Mouse (Mus musculus): Measurements from ENCODE around the gene Asic2. TPM values are rescaled to one million over a fixed set of nuclear protein-coding genes. Genes with fewer than 3 reads are reported as not detected.

Asic2 gene
- polyA plus RNA-seq, 1 experiment from 2014 or later, result 16.2 TPM

GRCm38 (mm10) chr11:81780596-81780995 is 187.7 kb downstream of the Asic2 start:
- no peaks in the 10 kb centered on the region for H3K36me3 ChIP-seq (ENCODE audit: control insufficient read depth, insufficient read depth, low read length)
- H3K4me1 ChIP-seq (ENCODE audit: control insufficient read depth, insufficient read depth, low read length), result no peaks in the 10 kb centered on the region
- H3K4me3 ChIP-seq (ENCODE audit: low read depth, low read length), result no peak overlapping the region
- no peaks in the 10 kb centered on the region for H3K9me3 ChIP-seq (replicated peaks; ENCODE audit: control insufficient read depth, low read length, poor library complexity, severe bottlenecking)
- ATAC-seq, result no peak
- H3K4me2 ChIP-seq (ENCODE audit: low read length), result no peak overlapping the region
- H3K27me3 ChIP-seq (ENCODE audit: control insufficient read depth, insufficient read depth, low read depth, low read length), result no peaks in the 10 kb centered on the region
- H3K27ac ChIP-seq (ENCODE audit: low read length), result no peak overlapping the region
- 89% methylated on average over 2 of the region's 2 CpGs for WGBS
- H3K9ac ChIP-seq (ENCODE audit: low read depth, low read length), result no peak overlapping the region

GRCm38 (mm10) chr11:81779881-81780280 is 188.4 kb downstream of the Asic2 start:
- ATAC-seq, result no peak
- H3K36me3 ChIP-seq (ENCODE audit: control insufficient read depth, insufficient read depth, low read length), result no peaks in the 10 kb centered on the region
- no peak overlapping the region for H3K9ac ChIP-seq (ENCODE audit: low read depth, low read length)
- no peaks in the 10 kb centered on the region for H3K27me3 ChIP-seq (ENCODE audit: control insufficient read depth, insufficient read depth, low read depth, low read length)
- H3K4me1 ChIP-seq (ENCODE audit: control insufficient read depth, insufficient read depth, low read length), result no peaks in the 10 kb centered on the region
- H3K9me3 ChIP-seq (replicated peaks; ENCODE audit: control insufficient read depth, low read length, poor library complexity, severe bottlenecking), result no peaks in the 10 kb centered on the region
- 80% methylated on average over 7 of the region's 7 CpGs for WGBS
- no peak overlapping the region for H3K4me2 ChIP-seq (ENCODE audit: low read length)
- H3K4me3 ChIP-seq (ENCODE audit: low read depth, low read length), result no peak overlapping the region
- H3K27ac ChIP-seq (ENCODE audit: low read length), result no peak overlapping the region

GRCm38 (mm10) chr11:81771195-81771895 is 196.9 kb downstream of the Asic2 start:
- peaks cover 4% of the 10 kb centered on the region; the same call in 1 of the 2 replicates for H3K4me1 ChIP-seq (ENCODE audit: control insufficient read depth, insufficient read depth, low read length)
- no peak overlapping the region for H3K4me3 ChIP-seq (ENCODE audit: low read depth, low read length)
- no peaks in the 10 kb centered on the region for H3K9me3 ChIP-seq (replicated peaks; ENCODE audit: control insufficient read depth, low read length, poor library complexity, severe bottlenecking)
- 7% methylated on average over 7 of the region's 7 CpGs for WGBS
- no peak overlapping the region for H3K9ac ChIP-seq (ENCODE audit: low read depth, low read length)
- H3K27me3 ChIP-seq (ENCODE audit: control insufficient read depth, insufficient read depth, low read depth, low read length), result no peaks in the 10 kb centered on the region
- H3K36me3 ChIP-seq (ENCODE audit: control insufficient read depth, insufficient read depth, low read length), result no peaks in the 10 kb centered on the region
- H3K27ac ChIP-seq (ENCODE audit: low read length), result no peak overlapping the region
- 0 out of 2 replicates have a peak, but pooled peaks have one; percentile 36 for ATAC-seq
- no peak overlapping the region for H3K4me2 ChIP-seq (ENCODE audit: low read length)

GRCm38 (mm10) chr11:81769691-81770260 is 198.5 kb downstream of the Asic2 start:
- WGBS, result 77% methylated on average over 5 of the region's 5 CpGs

GRCm38 (mm10) chr11:81768305-81768704 is 200.0 kb downstream of the Asic2 start:
- Histone ChIP-seq H3K27ac (ENCODE audit: low read length) (no peak overlapping the region), H3K4me2 (ENCODE audit: low read length) (no peak overlapping the region), H3K4me3 (ENCODE audit: low read depth, low read length) (no peak overlapping the region), H3K9me3 (replicated peaks; ENCODE audit: control insufficient read depth, low read length, poor library complexity, severe bottlenecking) (no peaks in the 10 kb centered on the region), H3K27me3 (ENCODE audit: control insufficient read depth, insufficient read depth, low read depth, low read length) (no peaks in the 10 kb centered on the region), H3K4me1 (ENCODE audit: control insufficient read depth, insufficient read depth, low read length) (peaks cover 4% of the 10 kb centered on the region), H3K9ac (ENCODE audit: low read depth, low read length) (no peak overlapping the region), H3K36me3 (ENCODE audit: control insufficient read depth, insufficient read depth, low read length) (no peaks in the 10 kb centered on the region)
- WGBS, result 95% methylated on average over 2 of the region's 2 CpGs
- ATAC-seq, result no peak

More at GRCm38 (mm10) chr11:81769691-81770260, 198.5 kb downstream of the Asic2 start:
- Histone ChIP-seq H3K4me2 (ENCODE audit: low read length) (no peak overlapping the region), H3K36me3 (ENCODE audit: control insufficient read depth, insufficient read depth, low read length) (no peaks in the 10 kb centered on the region), H3K9me3 (replicated peaks; ENCODE audit: control insufficient read depth, low read length, poor library complexity, severe bottlenecking) (no peaks in the 10 kb centered on the region), H3K9ac (ENCODE audit: low read depth, low read length) (no peak overlapping the region), H3K4me3 (ENCODE audit: low read depth, low read length) (no peak overlapping the region), H3K4me1 (ENCODE audit: control insufficient read depth, insufficient read depth, low read length) (peaks cover 4% of the 10 kb centered on the region; the same call in 1 of the 2 replicates), H3K27ac (ENCODE audit: low read length) (no peak overlapping the region), H3K27me3 (ENCODE audit: control insufficient read depth, insufficient read depth, low read depth, low read length) (no peaks in the 10 kb centered on the region)
- no peak for ATAC-seq

- peak; percentile 85 for ATAC-seq
- Histone ChIP-seq H3K27me3 (ENCODE audit: control insufficient read depth, insufficient read depth, low read depth, low read length) (no peaks in the 10 kb centered on the region), H3K4me1 (ENCODE audit: control insufficient read depth, insufficient read depth, low read length) (peaks cover 4% of the 10 kb centered on the region), H3K4me2 (ENCODE audit: low read length) (no peak overlapping the region), H3K27ac (ENCODE audit: low read length) (no peak overlapping the region), H3K9me3 (replicated peaks; ENCODE audit: control insufficient read depth, low read length, poor library complexity, severe bottlenecking) (no peaks in the 10 kb centered on the region), H3K9ac (ENCODE audit: low read depth, low read length) (no peak overlapping the region), H3K36me3 (ENCODE audit: control insufficient read depth, insufficient read depth, low read length) (no peaks in the 10 kb centered on the region), H3K4me3 (ENCODE audit: low read depth, low read length) (no peak overlapping the region)
- 62% methylated on average over 1 of the region's 1 CpGs for WGBS
Observed at GRCm38 (mm10) chr11:81767781-81768180, 200.5 kb downstream of the Asic2 start.

- Histone ChIP-seq H3K27ac (ENCODE audit: low read length) (no peak overlapping the region), H3K4me2 (ENCODE audit: low read length) (no peak overlapping the region), H3K4me3 (ENCODE audit: low read depth, low read length) (no peak overlapping the region), H3K36me3 (ENCODE audit: control insufficient read depth, insufficient read depth, low read length) (no peaks in the 10 kb centered on the region), H3K9ac (ENCODE audit: low read depth, low read length) (no peak overlapping the region), H3K27me3 (ENCODE audit: control insufficient read depth, insufficient read depth, low read depth, low read length) (no peaks in the 10 kb centered on the region), H3K9me3 (replicated peaks; ENCODE audit: control insufficient read depth, low read length, poor library complexity, severe bottlenecking) (no peaks in the 10 kb centered on the region), H3K4me1 (ENCODE audit: control insufficient read depth, insufficient read depth, low read length) (no peaks in the 10 kb centered on the region; the same call in 1 of the 2 replicates)
- no peak for ATAC-seq
- WGBS, result 75% methylated on average over 5 of the region's 5 CpGs
Observed at GRCm38 (mm10) chr11:81765288-81765687, 203.0 kb downstream of the Asic2 start.

- Histone ChIP-seq H3K4me1 (ENCODE audit: control insufficient read depth, insufficient read depth, low read length) (no peaks in the 10 kb centered on the region; the same call in 1 of the 2 replicates), H3K9me3 (replicated peaks; ENCODE audit: control insufficient read depth, low read length, poor library complexity, severe bottlenecking) (no peaks in the 10 kb centered on the region), H3K4me2 (ENCODE audit: low read length) (no peak overlapping the region), H3K4me3 (ENCODE audit: low read depth, low read length) (no peak overlapping the region), H3K9ac (ENCODE audit: low read depth, low read length) (no peak overlapping the region), H3K27ac (ENCODE audit: low read length) (no peak overlapping the region), H3K36me3 (ENCODE audit: control insufficient read depth, insufficient read depth, low read length) (no peaks in the 10 kb centered on the region), H3K27me3 (ENCODE audit: control insufficient read depth, insufficient read depth, low read depth, low read length) (no peaks in the 10 kb centered on the region)
- WGBS, result 13% methylated on average over 3 of the region's 3 CpGs
- ATAC-seq, result no peak
Observed at GRCm38 (mm10) chr11:81764778-81765177, 203.5 kb downstream of the Asic2 start.

GRCm38 (mm10) chr11:81757221-81757620 is 211.0 kb downstream of the Asic2 start:
- H3K27me3 ChIP-seq (ENCODE audit: control insufficient read depth, insufficient read depth, low read depth, low read length), result no peaks in the 10 kb centered on the region
- 87% methylated on average over 4 of the region's 4 CpGs for whole genome bisulfite sequencing
- H3K36me3 ChIP-seq (ENCODE audit: control insufficient read depth, insufficient read depth, low read length), result no peaks in the 10 kb centered on the region
- H3K9ac ChIP-seq (ENCODE audit: low read depth, low read length), result no peak overlapping the region
- no peak overlapping the region for H3K4me3 ChIP-seq (ENCODE audit: low read depth, low read length)
- H3K4me1 ChIP-seq (ENCODE audit: control insufficient read depth, insufficient read depth, low read length), result no peaks in the 10 kb centered on the region
- no peak overlapping the region for H3K27ac ChIP-seq (ENCODE audit: low read length)
- H3K9me3 ChIP-seq (replicated peaks; ENCODE audit: control insufficient read depth, low read length, poor library complexity, severe bottlenecking), result peaks cover 3% of the 10 kb centered on the region; the same call in 1 of the 2 replicates
- H3K4me2 ChIP-seq (ENCODE audit: low read length), result no peak overlapping the region
- no peak for ATAC-seq
